Mouse (Mus musculus) bone marrow, adult 2 months (tissue): Measurements from ENCODE around the gene Bscl2.

Experiments
- CTCF ChIP-seq: fragments of 200-500 bp; IDR thresholded peaks from 2 replicates; pipeline ENCODE4 v1.5.1; 2011; ENCODE audit warnings: low read length, control low read depth; ENCODE audit not compliant: control insufficient read depth, insufficient read depth
- POLR2A ChIP-seq: fragments of 200-500 bp; IDR thresholded peaks from 2 replicates; pipeline ENCODE4 v1.6.1; 2011; ENCODE audit warnings: low read depth, mild to moderate bottlenecking, control low read depth, low read length, borderline replicate concordance; ENCODE audit not compliant: control insufficient read depth

- TF ChIP-seq POLR2A (no peak), CTCF (no peak)
Observed at GRCm38 (mm10) chr19:8881034-8881392, 43.7 kb downstream of the Bscl2 start.
